Mouse (Mus musculus) liver, postnatal 0 days (tissue): ENCODE measurements around the gene Robo2.

Experiments
- CTCF ChIP-seq: sonication (generic); IDR thresholded peaks from 2 replicates; pipeline ENCODE4 v1.5.1; 2016; ENCODE audit warnings: antibody characterized with exemption, low read depth
- EP300 ChIP-seq: IDR thresholded peaks from 2 replicates; pipeline ENCODE4 v1.6.1; 2016; ENCODE audit warnings: antibody characterized with exemption, low read depth, mild to moderate bottlenecking

GRCm38 (mm10) chr16:74072671-74073070 lies 339.0 kb downstream of the Robo2 start:
- TF ChIP-seq CTCF: no peak
- no peak for TF ChIP-seq EP300
